Mouse (Mus musculus) mammary gland, adult 2 months (tissue): Measurements from ENCODE around the gene Gm49353. TPM values are rescaled to one million over a fixed set of nuclear protein-coding genes. Genes with fewer than 3 reads are reported as not detected.

Experiments
- polyA plus RNA-seq: library from polyadenylated mRNA; depleted of rRNA; stranded (reverse); fragments of >200 nt; gene quantifications from 2 replicates; pipeline ENCODE4 v1.2.3, GENCODE M21; 2012; ENCODE audit warnings: low replicate concordance; rRNA removed

Gene Gm49353
- polyA plus RNA-seq = not detected in 2 replicates

GRCm38 (mm10) chr10:29198642-29199041, at the start of gene Gm49353:
TSS of gene Gm49353 (plus strand) at chr10:29198954.

GRCm38 (mm10) chr10:29211453-29211852, 12.7 kb downstream of the Gm49353 start, which contains the start of gene 9330159F19Rik:
TSS of gene 9330159F19Rik (plus strand) at chr10:29211606.

Other genes starting within 250 kb of the Gm49353 start
- gene 2310057J18Rik, start 212.7 kb upstream of the Gm49353 start, polyA plus RNA-seq = not detected in 2 replicates
- gene Soga3, start 55.1 kb upstream of the Gm49353 start, polyA plus RNA-seq = 0.18 TPM in 1 of 2 replicates, not detected in the other
- 0.16 and 1.5 TPM in 2 replicates for gene 9330159F19Rik, start 12.7 kb downstream of the Gm49353 start, polyA plus RNA-seq
- gene Echdc1, start 114.2 kb downstream of the Gm49353 start, polyA plus RNA-seq = 14.6 and 44.5 TPM in 2 replicates
- gene Rnf146, start 163.5 kb downstream of the Gm49353 start, polyA plus RNA-seq = 11.2 and 29.1 TPM in 2 replicates